Mouse (Mus musculus) T-helper 1 cell (primary cell): ENCODE results near the gene Gse1.

Experiments used
- in situ Hi-C: fragments of 300-600 bp; cut with MboI, MseI; formaldehyde crosslinking; loops from one replicate; pipeline ENCODE4 v1.15.1; 2025; ENCODE audit warnings: high pct_unique_total_duplicates

Gse1 gene

GRCm38 (mm10) chr8:120549321-120549921, 321.2 kb downstream of the Gse1 start:
- in situ Hi-C loops, result no loop called here

- in situ Hi-C loops, result no loop called here
Measured at GRCm38 (mm10) chr8:120549922-120550321, 321.7 kb downstream of the Gse1 start.

GRCm38 (mm10) chr8:120550430-120550829, 322.2 kb downstream of the Gse1 start:
- in situ Hi-C loops, result no loop called here

- in situ Hi-C loops, result no loop called here
Measured at GRCm38 (mm10) chr8:120550937-120551676, 322.9 kb downstream of the Gse1 start.

GRCm38 (mm10) chr8:120551677-120551980, 323.4 kb downstream of the Gse1 start:
- in situ Hi-C loops, result no loop called here

GRCm38 (mm10) chr8:120552509-120552908, 324.3 kb downstream of the Gse1 start:
- in situ Hi-C loops, result no loop called here

- in situ Hi-C loops, result no loop called here
Measured at GRCm38 (mm10) chr8:120553441-120554123, 325.3 kb downstream of the Gse1 start.

- in situ Hi-C loops, result no loop called here
Measured at GRCm38 (mm10) chr8:120554466-120555039, 326.3 kb downstream of the Gse1 start.

GRCm38 (mm10) chr8:120556198-120556892, 328.1 kb downstream of the Gse1 start:
- in situ Hi-C loops, result no loop called here

- in situ Hi-C loops, result no loop called here
Measured at GRCm38 (mm10) chr8:120557170-120557965, 329.1 kb downstream of the Gse1 start.

- in situ Hi-C loops, result no loop called here
Measured at GRCm38 (mm10) chr8:120558162-120558561, 329.9 kb downstream of the Gse1 start.

- in situ Hi-C loops, result no loop called here
Measured at GRCm38 (mm10) chr8:120559654-120560053, 331.4 kb downstream of the Gse1 start.

GRCm38 (mm10) chr8:120560535-120560934, 332.3 kb downstream of the Gse1 start:
- in situ Hi-C loops, result no loop called here

GRCm38 (mm10) chr8:120561539-120562435, 333.5 kb downstream of the Gse1 start:
- in situ Hi-C loops, result no loop called here

- in situ Hi-C loops, result no loop called here
Measured at GRCm38 (mm10) chr8:120562680-120563347, 334.6 kb downstream of the Gse1 start.

- in situ Hi-C loops, result no loop called here
Measured at GRCm38 (mm10) chr8:120563348-120563724, 335.1 kb downstream of the Gse1 start.

GRCm38 (mm10) chr8:120563851-120564837, 335.9 kb downstream of the Gse1 start:
- in situ Hi-C loops, result no loop called here

- in situ Hi-C loops, result no loop called here
Measured at GRCm38 (mm10) chr8:120565151-120565711, 337.0 kb downstream of the Gse1 start.
